Mouse (Mus musculus) brain, embryonic 14.5 days (tissue): ENCODE results near the gene B3gnt2.

ENCODE experiments used
- CTCF ChIP-seq: fragments of 200-500 bp; IDR thresholded peaks from 2 replicates; pipeline ENCODE4 v1.5.1; 2012; ENCODE audit warnings: inconsistent platforms, mild to moderate bottlenecking, moderate library complexity, borderline replicate concordance; ENCODE audit not compliant: insufficient read depth, insufficient read length; ENCODE audit errors: extremely low read depth
- POLR2A ChIP-seq: fragments of 200-500 bp; IDR thresholded peaks from 2 replicates; pipeline ENCODE4 v1.6.1; 2012; ENCODE audit warnings: mild to moderate bottlenecking, inconsistent platforms, borderline replicate concordance; ENCODE audit not compliant: poor library complexity, insufficient read depth, insufficient read length, severe bottlenecking; ENCODE audit errors: extremely low read depth

DNA sequence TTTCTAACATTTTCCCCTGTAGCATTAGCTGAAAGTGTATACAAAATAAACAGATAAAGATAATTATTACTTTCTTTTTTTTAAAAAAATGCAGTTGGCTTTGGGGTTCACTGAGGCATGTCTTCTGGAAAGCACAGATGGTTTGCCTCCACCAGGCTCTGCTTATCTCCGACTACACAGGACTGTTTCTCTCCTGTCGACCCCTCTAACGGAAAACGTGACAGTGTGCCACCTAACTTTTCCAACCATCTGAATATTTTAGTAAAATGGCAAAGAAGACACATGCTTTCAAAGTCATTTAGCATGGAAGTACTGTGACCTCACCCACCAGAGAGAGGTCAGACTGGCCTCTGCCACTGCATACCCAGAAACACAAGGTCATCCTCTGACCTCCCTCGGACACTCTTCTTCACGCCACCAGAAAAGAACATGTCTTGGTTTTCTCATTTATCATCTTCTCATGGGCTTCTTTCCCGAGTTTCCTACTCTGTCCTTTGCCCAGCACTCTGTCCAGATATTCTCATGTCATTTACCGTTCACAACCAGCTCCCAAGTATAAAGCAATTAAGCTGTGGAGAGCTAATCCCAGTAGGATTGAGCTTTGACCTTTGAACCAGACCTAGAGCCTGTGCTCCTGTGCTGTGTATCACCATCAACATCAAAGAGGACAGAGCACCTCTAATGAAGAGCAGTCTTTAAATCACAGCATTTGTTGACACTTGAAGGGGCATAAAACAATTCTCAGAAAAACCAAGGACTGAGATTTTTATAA lies 13.6 kb downstream of the B3gnt2 start:
- TF ChIP-seq POLR2A (no peak), CTCF (no peak)
